Mouse (Mus musculus) right cerebral cortex, postnatal 10 days (tissue): Measurements from ENCODE around the gene Slc30a7.
A peak's percentile ranks its signal among the peaks of the same experiment; 100 is the strongest.

Experiments
- DNase-seq, 2 experiments: peaks; one replicate each; pipeline ENCODE4 v3.0.0; 2021; ENCODE audit warnings: low spot score in 2 of 2

The Slc30a7 gene

DNA sequence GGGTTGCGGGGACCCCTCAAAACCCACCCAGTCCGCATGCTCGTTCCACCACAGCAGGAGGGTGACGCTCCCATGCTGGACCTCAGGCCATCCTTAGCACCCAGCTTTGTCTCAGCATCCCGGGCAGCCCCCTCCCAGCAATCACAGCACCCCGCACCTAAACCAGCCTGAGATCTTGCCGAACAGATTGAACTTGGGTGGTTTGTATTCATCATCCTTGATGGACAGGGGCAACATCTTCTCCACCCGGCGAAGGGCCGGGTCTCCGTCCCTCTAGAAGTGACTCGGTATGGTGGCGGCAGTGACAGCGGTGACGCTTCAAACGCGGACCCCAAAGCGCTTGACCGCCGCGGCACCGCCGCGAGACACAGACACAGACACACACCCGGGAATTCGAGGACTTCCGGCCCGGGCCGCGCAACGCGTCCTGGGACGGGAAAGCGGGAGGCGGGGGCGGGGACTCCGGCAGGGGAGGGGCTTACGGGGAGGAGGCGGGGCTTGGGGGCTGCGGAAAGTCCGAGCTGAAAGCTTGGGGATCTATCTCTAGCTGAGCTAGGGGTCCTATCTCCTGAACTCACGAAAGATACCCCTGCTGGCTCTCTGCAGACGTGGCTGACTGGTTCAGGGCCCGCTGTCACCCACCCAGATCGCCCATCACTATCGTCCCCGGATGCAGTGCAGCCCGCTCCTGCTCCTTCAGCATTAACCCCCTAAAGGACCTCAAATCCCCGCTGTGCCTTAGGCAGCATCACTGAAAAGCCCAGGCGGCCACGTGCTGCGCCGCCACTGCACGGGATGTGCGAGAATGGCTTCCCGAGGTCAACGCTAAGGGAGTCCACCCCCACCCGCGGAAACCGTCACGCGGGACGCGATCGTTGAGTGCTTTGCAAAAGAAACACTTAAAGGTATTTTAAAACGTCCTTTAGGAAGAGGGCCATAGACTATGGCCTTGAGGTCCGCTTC, at the start of gene Slc30a7, which contains the start of gene Extl2:
Gene Slc30a7, minus strand, starts transcription at position 429 of the 963 bp plus-strand sequence.
Gene Extl2, plus strand, starts transcription at position 485 of the 963 bp plus-strand sequence.
- DNase-seq, result peak; percentile 92 to 93

DNA sequence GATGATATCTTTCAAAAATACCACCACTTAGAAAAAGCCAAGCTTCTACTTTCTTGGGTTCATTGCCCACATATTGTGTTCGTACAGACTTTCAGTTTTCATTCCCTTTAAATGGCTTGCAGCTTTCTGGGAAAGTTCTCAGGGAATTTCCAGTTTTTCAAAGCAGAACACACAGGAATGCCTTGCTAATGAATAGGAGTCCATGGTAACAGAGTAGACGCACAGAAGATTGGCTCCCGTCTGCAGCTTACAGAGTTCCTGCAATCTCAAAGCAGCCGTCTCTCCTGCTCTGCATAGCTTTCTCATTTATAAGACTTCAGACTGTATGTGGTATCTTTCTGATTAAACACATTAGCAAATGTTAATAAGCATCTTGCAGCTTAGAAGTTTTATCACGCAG, 39.8 kb upstream of the Slc30a7 start:
- DNase-seq, result peak in 1 of 2 experiments; percentile 62

DNA sequence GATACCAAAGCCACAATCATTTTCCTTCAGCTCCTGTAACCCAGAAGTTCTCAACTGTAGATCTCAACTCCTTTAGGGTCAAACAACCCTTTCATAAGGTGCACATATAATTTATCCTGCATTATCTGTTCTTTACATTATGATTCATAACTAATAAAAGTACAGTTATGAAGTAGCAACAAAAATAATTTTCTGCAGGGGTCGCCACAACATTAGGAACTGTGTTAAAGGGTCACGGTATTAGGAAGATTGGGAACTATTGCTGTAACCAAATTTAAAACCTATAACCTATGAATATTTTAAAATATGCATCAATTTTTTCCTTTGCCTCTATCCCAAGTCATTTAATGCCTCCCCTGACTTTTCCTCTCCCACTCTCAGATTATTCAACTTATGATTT, 38.8 kb upstream of the Slc30a7 start:
- DNase-seq, result no peak

DNA sequence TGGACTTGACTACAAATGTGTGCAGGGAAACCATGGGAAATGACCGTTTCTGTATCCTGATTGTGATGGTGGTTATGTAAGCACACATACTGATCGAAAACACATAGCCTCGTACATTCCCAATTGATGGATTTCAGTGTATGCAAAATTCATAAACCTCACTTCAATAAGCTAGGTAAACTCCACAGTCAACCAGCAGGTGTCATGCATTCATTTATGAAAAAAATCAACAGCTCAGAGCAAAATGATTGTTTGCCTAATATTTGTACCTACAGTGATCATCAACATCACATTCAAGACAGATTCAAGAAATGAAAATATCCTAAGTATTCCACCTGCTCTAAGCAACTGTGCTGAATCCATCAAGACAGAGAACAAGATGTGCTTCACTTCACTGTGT, 33.6 kb upstream of the Slc30a7 start:
- DNase-seq, result no peak

DNA sequence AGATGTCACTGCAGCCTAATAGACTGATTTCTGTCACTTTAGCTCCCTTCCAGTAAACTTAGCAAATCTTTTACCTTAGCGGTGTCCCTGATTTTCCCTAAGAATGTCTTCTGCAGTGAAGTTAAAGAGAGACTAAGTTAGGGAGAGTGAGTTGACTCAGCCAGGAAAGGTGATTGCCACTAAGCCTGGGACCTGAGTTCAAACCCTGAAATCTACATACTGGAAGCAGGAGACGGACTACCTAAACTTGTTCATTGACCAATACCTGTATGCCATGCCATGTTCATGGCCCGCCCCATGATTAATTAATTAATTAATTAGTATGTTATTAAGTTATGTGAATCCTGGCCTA, 26.6 kb upstream of the Slc30a7 start:
- DNase-seq, result no peak

DNA sequence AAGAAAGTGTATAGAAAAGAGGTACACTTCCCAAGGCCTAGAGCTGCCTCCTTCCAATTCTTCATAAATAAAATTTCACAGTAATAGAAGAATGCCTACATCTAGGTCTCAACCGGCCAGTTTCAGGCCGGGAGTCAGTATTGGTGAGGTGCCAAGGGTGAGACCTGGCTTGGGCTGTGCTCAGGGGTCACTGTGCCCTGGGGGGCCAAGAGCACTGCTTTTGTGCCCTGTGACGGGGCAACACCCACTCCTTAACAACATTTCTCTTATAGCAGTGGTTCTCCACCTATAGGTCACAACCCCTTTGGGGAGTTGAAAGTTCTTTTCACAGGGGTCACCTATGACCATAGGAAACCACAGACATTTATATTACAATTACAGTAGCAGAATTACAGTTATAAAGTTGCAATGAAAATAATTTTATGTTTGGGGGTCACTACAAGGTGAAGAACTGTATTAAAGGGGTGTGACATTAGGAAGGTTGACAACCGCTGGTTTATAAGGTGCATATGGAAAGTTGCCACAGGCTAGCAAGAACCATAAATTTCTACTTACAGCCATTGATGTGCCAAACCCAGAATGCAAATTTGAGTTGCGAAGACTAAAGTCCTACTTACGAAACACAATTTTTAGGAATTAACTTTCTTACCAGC, 26.1 kb upstream of the Slc30a7 start:
- DNase-seq, result no peak

DNA sequence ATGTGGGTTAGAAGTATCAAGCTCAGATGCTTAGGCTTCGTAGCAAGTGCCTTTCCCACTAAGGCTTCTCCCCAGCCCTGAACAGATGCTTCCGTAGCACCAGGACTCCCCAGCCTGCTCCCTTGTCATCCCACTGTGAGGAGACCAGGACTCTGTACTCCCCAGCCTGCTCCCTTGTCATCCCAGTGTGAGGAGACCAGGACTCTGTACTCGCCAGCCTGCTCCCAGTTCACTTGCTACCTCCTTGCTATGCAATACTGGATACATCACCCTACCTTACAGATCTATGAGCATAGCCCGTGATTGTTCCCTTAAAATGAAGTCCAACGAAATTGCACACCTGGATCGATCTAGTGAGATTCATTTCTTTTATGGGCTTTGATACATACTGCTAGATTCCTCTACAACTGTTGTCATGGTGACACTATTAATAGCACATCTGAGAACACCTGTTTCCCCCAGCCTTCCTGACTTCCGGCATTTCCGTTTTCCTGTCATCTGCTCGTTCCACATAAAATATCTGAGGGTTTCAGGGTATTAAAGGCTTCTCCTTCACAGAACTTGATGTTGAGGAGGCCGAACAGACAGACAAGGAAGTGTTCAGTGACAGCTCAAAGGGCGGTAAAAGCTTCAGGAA, 23.1 kb upstream of the Slc30a7 start:
- DNase-seq, result no peak

DNA sequence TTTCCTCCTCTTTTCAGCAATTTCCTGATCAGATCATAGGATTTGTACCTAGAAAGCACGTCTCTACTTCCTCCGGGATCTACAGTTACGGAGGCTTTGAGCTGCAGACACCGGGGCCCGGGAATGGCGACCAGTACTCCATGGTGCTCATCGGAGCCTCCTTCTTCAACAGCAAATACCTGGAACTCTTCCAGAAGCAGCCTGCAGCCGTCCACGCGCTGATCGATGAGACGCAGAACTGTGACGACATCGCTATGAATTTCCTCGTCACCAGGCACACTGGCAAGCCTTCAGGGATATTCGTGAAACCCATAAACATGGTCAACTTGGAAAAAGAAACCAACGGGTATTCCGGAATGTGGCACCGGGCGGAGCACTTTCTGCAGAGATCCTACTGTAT, 19.8 kb upstream of the Slc30a7 start:
- DNase-seq, result no peak

DNA sequence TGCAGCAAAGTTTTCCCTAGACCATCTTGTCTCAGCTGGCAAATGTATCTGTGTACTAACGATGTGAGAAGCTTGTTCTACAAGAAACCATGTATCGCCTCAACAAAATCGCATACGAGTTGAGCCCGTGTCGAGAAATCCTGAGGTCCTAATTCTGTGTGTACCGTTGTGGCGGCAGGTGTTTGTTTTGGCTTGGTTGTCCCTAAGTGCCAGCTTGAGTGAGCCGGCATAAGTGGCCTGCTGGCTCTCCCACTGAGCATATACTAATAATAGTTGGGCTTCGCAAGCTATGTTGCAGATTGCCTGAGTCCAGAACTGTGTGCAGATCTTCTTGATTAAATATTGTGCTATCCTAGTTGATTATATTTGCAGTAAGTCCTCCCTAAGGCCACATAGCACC, 18.5 kb upstream of the Slc30a7 start:
- DNase-seq, result no peak

DNA sequence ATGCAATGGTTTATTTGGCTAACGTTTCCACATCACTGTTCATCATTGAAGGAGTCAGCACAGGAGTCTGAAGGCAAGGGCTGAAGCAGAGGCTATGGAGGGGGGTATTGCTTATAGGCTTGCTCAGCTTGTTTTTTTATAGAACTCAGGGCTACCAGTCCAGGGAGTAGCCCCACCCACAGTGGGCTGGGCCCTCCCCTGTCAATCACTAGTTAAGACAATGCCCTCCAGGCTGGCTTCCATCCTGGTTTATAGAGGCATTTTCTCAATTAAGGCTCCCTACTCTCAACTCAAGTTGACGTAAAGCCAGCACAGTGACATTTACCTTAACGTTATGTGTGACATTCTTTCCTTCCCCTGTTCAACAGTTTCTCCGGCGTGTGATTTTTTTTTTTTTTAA, 17.5 kb upstream of the Slc30a7 start:
- no peak for DNase-seq

DNA sequence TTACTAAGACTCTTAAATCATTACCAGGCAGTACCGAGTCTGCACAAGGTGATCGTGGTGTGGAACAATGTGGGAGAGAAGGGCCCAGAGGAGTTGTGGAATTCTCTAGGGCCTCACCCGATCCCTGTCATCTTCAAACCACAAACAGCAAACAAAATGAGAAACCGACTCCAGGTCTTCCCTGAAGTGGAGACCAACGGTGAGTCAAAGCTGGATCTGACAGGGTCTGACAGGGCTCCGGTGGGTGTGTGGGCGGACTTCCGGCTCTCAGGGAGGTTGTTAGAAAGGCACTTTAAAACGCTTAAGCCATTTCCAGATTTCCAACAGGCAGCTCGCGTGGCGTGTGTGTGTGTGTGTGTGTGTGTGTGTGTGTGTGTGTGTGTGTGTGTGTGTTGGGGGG, 17.0 kb upstream of the Slc30a7 start:
- DNase-seq, result no peak

DNA sequence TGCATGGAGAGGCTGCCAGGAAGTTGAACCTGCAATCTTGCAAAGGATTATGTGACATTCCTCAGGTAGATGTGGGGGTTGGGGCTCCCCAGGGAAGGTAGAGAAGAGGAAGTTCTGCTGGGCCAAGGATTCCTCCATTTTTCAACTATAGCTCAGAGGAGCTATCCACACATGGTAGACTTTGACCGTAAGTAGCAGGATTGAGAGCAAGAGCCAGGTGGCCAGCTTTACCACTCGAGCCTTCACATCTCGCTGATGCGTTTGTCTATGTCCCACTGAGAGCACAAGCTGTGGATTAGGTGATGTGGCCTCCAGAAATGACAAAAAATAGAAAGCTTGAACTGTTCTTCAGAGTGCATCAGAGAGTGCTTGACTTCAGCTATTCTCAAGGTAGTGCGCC, 11.9 kb upstream of the Slc30a7 start:
- DNase-seq, result no peak

DNA sequence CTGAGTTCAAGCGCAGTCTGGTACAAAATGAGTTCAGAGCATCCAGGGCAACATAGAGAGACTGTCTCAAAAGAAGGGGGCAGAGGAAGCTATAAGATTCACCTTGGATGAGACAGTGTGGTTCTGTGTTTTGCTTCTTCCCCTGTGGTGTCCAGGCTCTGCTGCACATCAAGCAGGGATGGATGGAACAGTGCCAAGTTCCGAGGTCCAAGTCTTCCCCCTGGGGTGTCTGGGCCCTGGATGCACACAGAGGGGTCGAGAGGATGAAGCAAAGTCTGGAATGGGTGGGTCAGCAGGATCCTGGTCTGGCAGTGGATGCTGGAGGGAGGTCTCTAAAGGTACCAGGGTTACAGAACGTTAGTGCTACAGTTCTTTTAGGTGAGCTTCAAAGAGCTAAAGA, 11.4 kb upstream of the Slc30a7 start:
- no peak for DNase-seq

DNA sequence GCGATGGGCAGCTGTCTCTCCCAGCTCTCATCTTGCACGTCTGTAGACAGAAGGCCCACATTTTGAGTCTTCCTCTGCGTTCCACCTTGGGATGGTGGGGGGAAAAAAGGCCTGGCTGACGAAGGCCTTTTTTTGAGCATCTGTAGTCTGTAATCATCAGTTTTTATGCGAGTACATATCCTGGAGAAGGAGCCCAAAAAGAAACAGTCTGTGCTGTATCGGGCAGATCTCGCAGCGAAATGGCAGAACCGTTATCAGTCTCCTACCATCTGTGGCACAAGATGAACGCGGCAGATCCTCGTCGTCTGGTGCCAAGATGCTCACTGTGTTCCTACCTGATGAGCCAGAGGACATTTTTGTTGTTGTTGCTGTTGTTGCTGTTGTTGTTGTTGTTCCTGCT, 8.9 kb upstream of the Slc30a7 start:
- peak; percentile 51 to 70 for DNase-seq

DNA sequence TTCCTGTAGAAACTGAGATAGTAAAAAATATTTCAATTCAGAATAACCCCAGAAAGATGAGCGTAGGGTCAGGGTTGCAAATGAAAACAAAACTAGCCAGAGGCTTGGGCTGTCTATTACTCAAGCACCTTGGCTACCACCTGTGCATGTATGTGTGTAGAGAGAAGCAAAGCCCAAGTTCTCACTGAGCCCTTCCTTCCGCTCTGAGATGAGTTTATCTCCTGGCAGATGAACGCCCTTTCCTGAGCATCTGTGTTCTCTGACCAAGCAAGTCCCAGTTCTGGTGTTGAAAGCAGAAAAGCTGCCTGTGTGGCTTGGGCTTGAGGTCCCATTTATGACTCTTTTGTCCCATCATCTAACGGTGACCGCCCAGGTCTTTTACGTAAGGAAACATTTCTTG, 7.7 kb upstream of the Slc30a7 start:
- DNase-seq, result no peak

DNA sequence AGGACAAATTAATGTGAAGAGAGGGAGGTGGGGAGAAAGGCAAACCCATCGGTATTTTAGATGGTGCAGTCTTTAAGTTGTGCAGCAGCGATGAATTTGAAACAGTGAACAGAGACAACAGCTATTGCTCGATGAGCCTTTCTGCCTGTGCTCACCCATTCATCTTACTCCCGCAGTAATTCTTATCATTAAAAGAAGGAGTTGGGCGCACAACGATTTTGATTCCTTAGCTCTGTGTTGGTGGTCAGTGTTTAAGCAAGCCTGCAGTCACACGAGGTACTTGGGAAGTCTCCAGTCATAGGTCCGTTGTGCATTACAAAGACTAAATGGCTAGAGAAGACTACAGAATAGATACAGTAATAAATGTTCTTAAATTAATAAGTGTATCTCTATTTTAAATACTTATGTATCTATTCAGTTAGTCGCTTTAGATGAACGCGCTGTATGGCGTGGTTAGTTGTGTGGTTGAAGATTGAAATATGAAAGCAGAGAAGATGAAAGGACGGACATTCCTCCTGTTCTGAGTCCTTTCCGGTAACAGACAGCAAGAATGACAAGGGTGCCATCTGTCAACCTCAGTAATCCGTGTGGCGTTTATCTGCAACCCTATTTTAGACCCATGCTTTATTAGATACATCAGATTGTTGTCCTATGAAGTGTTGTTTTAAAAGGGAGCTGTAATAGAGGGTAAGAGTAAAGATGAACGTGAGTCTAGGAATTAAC, 2.6 kb upstream of the Slc30a7 start:
- DNase-seq, result no peak

DNA sequence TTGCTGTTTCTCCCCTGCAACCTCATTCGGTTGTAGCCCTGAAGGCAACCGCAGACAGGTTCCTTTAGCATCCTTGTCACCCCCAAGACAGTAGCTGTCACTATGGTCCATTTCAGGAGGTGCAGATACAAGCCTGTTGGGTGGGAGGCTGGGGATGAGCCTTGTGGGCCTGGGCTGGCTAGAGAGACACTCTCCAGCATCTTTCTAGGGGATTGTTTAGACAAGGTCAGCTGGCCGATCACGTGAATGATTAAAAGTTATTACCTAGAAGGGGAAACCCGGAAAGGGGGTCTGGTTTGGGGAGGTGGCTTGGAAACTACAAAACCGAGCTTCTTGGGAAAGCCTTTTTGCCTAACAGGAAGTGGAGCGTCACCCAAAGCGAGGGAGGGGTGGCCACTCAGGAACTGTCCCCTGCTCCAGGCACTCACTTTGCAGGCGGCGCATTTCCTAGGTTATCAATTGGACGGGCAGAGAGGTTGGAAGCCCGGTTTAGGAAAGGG, 785 bp upstream of the Slc30a7 start:
- DNase-seq, result peak; percentile 87 to 92

DNA sequence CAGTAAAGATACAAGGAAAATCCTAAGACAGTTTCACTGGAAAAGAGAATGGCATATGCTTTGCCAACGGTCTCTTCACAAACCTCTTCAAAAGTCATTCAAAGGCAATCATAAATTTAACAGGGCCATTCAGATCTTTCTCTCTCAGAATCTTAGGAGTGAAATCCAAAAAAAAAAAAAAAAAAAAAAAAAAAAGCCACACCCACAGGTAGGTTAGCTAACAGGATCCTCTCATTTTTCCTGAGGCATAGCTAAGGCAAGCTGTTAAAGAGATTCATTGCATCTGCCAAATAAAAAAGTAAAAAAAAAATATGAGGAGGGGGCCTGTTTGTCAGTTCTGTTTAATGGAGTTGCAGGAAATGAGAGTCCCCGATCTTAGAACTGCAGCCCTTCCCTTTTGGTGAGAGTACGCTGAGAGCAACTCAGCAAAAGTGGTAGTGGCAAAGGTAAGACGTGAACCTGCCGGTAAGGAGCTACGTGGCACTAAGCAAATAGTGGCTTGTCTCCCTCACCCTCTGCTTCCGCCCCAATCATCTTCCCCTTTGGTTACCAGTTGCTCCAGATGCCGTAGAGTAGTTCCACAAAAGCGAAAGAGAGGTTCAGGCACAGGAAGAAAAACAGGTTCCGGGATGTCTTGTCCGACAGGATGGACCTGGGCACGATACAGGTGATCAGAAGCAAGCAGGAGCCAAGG, 775 bp downstream of the Slc30a7 start:
- DNase-seq, result no peak

DNA sequence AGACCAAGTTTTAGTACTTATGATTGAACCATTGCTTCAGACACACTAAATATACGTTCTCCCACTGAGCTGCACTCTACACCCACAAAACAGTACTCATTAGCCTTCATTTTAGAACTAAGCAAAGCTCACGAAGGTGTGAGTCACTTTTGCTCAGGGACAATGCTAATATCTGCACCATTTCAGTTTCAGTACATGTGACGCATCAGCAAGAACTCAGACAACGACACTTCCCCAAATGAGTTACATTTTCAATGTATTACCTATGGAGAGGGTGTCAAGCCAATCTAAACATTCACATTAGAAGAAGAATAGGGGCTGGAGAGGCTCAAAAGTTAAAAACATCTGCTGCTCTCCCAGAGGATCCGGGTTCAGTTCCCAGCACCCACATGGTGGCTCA, 10.3 kb downstream of the Slc30a7 start:
- no peak for DNase-seq

DNA sequence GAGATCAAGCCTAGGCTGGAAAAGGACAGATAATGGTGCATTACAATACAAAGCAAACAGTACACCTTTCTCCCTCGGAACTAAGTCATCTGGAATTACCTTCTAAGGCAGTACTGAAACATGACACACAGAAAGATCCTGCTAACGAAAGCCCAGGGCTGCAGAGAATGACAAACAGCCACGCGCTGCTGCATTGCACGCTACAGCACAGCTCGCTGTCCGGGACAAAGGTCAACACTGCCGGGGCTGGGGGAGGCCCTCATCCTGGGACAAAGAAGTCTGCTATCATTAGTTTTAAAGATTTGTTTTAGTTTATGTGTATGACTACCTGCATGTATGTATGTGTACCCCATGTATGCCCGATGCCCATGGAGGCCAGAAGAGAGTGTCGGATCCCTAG, 14.2 kb downstream of the Slc30a7 start:
- DNase-seq, result no peak

DNA sequence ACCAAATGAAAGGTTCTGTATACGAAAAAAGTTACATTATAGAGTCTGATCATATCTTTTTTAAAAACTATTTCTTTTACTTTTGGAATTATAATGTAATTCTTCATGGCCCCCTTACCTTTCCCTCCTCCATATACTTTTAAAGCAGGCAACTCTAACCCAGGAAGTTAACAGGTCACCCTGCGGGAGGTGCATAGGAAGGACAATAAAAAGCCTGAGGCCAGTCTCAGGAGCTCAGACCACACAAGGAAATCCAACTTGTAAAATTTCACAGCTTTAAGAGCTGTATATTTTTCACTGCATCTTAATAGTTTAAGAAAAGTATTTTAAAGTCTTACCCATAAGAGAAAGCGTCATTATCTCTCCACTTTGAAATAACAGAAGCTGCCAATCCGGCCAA, 14.6 kb downstream of the Slc30a7 start:
- no peak for DNase-seq
